Mouse (Mus musculus): ENCODE data around the gene Ap1s2. TPM values are rescaled to one million over a fixed set of nuclear protein-coding genes. Genes with fewer than 3 reads are reported as not detected.

Gene Ap1s2
- total RNA-seq, 1 experiment from 2014 or later = 16.7 TPM

- ATAC-seq (replicated peaks; ENCODE audit: low read depth, poor library complexity, severe bottlenecking) = peak; percentile 78
Observed at GRCm38 (mm10) chrX:163957803-163958466, 49.1 kb downstream of the Ap1s2 start.

DNA sequence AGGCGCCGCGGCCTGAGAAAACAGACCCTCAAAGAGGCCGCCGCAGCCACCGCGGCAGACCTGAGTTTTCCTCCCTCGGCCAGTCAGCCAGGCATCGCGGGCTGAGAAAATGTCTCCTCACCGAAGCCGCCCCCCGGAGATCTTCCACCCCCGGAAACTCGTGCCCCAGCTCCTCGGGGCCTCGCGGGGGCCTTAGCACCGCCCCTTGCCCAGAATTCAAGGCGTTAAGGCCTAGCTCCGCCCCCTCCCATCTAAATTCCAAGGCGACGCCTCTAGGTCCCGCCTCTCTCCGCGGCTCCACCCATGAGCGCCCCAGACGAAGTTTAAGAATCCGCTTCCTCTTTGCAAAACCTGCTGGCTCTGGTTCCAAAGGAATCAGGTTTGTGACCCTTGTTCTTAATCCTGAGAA, 49.7 kb downstream of the Ap1s2 start, which contains the start of gene Zrsr2:
Gene Zrsr2, minus strand, starts transcription at position 195 of the 409 bp plus-strand sequence.
- peak; percentile 88 for ATAC-seq (replicated peaks; ENCODE audit: low read depth, poor library complexity, severe bottlenecking)

GRCm38 (mm10) chrX:163981092-163981491, 72.3 kb downstream of the Ap1s2 start:
- peak; percentile 92 for ATAC-seq (replicated peaks; ENCODE audit: low read depth, poor library complexity, severe bottlenecking)

DNA sequence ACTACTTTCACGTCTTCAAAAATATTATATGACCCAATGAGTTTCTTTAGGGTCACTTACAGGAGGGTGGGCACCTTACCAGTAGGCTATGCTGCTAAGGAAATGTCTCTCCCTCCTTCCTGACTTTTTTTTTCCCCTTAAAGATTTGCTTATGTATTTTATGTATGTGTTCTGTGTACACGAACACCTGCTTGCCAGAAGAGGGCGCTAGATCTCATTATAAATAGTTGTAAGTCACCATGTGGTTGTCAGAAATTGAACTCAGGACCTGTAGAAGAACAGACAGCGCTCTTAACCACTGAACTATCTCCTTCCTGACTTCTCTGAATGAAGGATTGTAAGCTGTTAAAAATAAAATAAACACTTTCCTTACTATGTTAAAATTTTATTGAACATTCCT, 72.7 kb downstream of the Ap1s2 start:
- no peak for ATAC-seq (replicated peaks; ENCODE audit: low read depth, poor library complexity, severe bottlenecking)

GRCm38 (mm10) chrX:163982129-163982528, 73.3 kb downstream of the Ap1s2 start:
- no peak for ATAC-seq (replicated peaks; ENCODE audit: low read depth, poor library complexity, severe bottlenecking)

Other genes with a start within 250 kb of the Ap1s2 start
- gene Rnf138rt1, start 147.7 kb upstream of the Ap1s2 start, total RNA-seq (2017) = 0.82 TPM in 1 of 2 replicates, not detected in the other
- gene Zrsr2, start 49.6 kb downstream of the Ap1s2 start, total RNA-seq (2017) = 46.9 and 64.7 TPM in 2 replicates
- gene Car5b, start 119.0 kb downstream of the Ap1s2 start, total RNA-seq (2017) = 0.69 TPM in 1 of 2 replicates, not detected in the other
- gene Siah1b, start 167.5 kb downstream of the Ap1s2 start, total RNA-seq (2017) = 19.3 and 19.4 TPM in 2 replicates
- gene Cltrn, start 179.8 kb downstream of the Ap1s2 start, total RNA-seq (2017) = not detected in 2 replicates
- not detected in 2 replicates for gene Ace2, start 230.3 kb downstream of the Ap1s2 start, total RNA-seq (2017)